Mouse (Mus musculus) heart, adult 2 months (tissue): ENCODE results near the gene Hormad2.

ENCODE experiments used
- CTCF ChIP-seq: fragments of 200-600 bp; IDR thresholded peaks from 2 replicates; pipeline ENCODE4 v1.8.1; 2022; ENCODE audit warnings: antibody characterized with exemption, mild to moderate bottlenecking, moderate library complexity
- EP300 ChIP-seq: fragments of 200-500 bp; IDR thresholded peaks from 2 replicates; pipeline ENCODE4 v1.6.1; 2011; ENCODE audit warnings: low read depth, low read length, control low read depth; ENCODE audit not compliant: insufficient read depth

DNA sequence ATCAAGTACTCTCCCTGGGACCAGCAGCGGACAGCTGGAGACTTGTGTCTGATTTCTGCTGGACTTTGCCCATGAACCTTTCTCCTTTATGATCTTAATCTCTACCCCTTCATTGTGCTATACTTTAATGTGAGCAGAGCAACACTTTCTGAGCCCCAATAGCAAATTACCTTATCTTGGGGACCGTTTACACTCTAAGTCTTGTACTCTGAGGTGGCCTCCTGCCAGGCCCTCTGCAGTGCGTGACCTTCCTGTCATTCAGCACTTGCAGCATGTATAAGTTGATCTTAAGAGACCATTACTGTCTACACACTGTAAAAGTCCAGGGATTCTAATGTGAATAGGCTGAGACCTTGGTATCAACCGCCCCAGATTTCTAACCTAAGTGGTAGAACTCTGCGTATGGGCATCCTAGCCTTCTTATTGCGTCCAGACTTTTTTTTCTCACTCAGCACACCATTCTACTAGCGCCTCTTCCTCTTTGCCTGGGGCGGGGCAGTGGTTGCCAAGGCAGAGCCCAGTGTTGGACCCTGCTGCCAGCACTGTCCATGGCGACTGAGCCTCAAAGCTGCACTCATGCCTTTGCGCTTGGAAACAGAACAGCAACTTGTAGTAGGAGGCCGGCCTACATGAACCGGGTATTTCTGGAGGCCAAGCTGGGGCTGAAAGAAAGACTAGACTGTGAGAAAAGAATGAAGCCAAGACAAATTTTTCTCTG lies 11.7 kb upstream of the Hormad2 start:
- TF ChIP-seq CTCF (no peak), EP300 (no peak)
